Mouse (Mus musculus) CD4-positive helper T cell, adult 2 months (primary cell): ENCODE data around the gene Wfdc16.
"Not testable (repeated sequence)": the region's sequence is repeated elsewhere in the genome, so short reads cannot be mapped to it uniquely, and the experiment has no call there.

Experiments
- DNase-seq: peaks from one replicate; pipeline ENCODE4 v3.0.0-alpha.2; 2012; ENCODE audit warnings: low read depth, missing footprints, low spot score

Gene Wfdc16

DNA sequence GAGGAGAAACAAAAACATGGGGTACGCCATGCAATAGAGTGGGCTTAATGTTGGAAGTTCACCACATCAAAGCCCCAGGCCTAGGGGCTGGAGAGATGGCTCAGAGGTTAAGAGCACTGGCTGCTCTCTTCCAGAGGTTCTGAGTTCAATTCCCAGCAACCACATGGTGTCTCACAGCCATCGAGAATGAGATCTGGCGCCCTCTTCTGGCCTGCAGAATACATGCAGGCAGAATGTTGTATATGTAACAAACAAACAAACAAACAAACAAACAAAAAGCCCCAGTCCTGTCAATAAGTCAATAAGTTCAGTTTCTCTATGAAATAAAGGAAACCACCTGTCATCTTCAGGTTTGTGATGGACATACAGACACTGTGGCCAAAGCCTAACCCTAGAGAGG, 38.4 kb downstream of the Wfdc16 start:
- DNase-seq: no peak

GRCm38 (mm10) chr2:164593494-164593893, 45.1 kb downstream of the Wfdc16 start, which contains the start of gene Eppin:
TSS of gene Eppin (minus strand) at chr2:164593594.
- DNase-seq: no peak

GRCm38 (mm10) chr2:164592014-164592413, 46.6 kb downstream of the Wfdc16 start:
- DNase-seq: no peak

- DNase-seq: not testable (repeated sequence)
Observed at GRCm38 (mm10) chr2:164585025-164585725, 53.4 kb downstream of the Wfdc16 start, which contains the start of gene Wfdc6a. TSS of gene Wfdc6a (minus strand) at chr2:164585447.
